Mouse (Mus musculus) heart, embryonic 15.5 days (tissue): ENCODE results near the gene Zfp219. TPM values are rescaled to one million over a fixed set of nuclear protein-coding genes. Genes with fewer than 3 reads are reported as not detected.

Source experiments
- ATAC-seq: fragments of 200-750 bp; cut with Nextera tagmentation; replicated peaks from 2 replicates; pipeline ENCODE4 v1.8.0; 2017; ENCODE audit warnings: low read depth, moderate TSS enrichment; ENCODE audit not compliant: insufficient number of reproducible peaks, insufficient read depth, low FRiP score
- H3K27ac ChIP-seq: fragments of 300-500 bp; sonication (generic); 2 replicates; pipeline ENCODE4 v1.5.1; 2015; ENCODE audit warnings: mild to moderate bottlenecking, inconsistent platforms
- H3K27me3 ChIP-seq: fragments of 300-500 bp; sonication (generic); 2 replicates; pipeline ENCODE4 v1.6.1; 2015; ENCODE audit warnings: inconsistent platforms
- H3K36me3 ChIP-seq: fragments of 300-500 bp; sonication (generic); 2 replicates; pipeline ENCODE4 v1.6.1; 2015; ENCODE audit warnings: mild to moderate bottlenecking, inconsistent platforms
- H3K4me1 ChIP-seq: fragments of 300-500 bp; sonication (generic); replicated peaks from 2 replicates; pipeline ENCODE4 v1.6.1; 2015; ENCODE audit warnings: inconsistent platforms
- H3K4me2 ChIP-seq: fragments of 300-500 bp; sonication (generic); 2 replicates; pipeline ENCODE4 v1.6.1; 2015; ENCODE audit warnings: inconsistent platforms, mild to moderate bottlenecking, moderate library complexity
- H3K4me3 ChIP-seq: fragments of 300-500 bp; sonication (generic); 2 replicates; pipeline ENCODE4 v1.5.1; 2015; ENCODE audit warnings: mild to moderate bottlenecking, inconsistent platforms
- H3K9ac ChIP-seq: fragments of 300-500 bp; sonication (generic); 2 replicates; pipeline ENCODE4 v1.6.1; 2015; ENCODE audit warnings: mild to moderate bottlenecking, inconsistent platforms
- H3K9me3 ChIP-seq: fragments of 300-500 bp; sonication (generic); replicated peaks from 2 replicates; pipeline ENCODE4 v1.6.1; 2016; ENCODE audit warnings: inconsistent platforms
- whole genome bisulfite sequencing: fragments of 180-500 bp; shearing (Covaris S2); methylation state at CpG from one replicate; pipeline ENCODE4 v1.1.7; 2015; ENCODE audit warnings: mixed read lengths; 5-methylcytosine and 5-hydroxymethylcytosine counted together
- polyA plus RNA-seq: library from polyadenylated mRNA; unstranded; fragments of >200 nt; fragmentation: Nextera tagmentation; extraction: Ambion mirVana; gene quantifications from 2 replicates; pipeline ENCODE4 v1.2.1, GENCODE M21; 2015

The Zfp219 gene
- polyA plus RNA-seq, 1 experiment from 2014 or later: 18.1 TPM

GRCm38 (mm10) chr14:51996231-51996841, 24.2 kb downstream of the Zfp219 start:
- Histone ChIP-seq H3K9ac (no peak overlapping the region), H3K9me3 (no peaks in the 10 kb centered on the region), H3K27ac (no peak overlapping the region), H3K4me3 (no peak overlapping the region), H3K27me3 (no peaks in the 10 kb centered on the region), H3K36me3 (peaks cover 84% of the 10 kb centered on the region), H3K4me2 (no peak overlapping the region), H3K4me1 (0 out of 2 replicates have a peak, but pooled peaks cover 5% of the 10 kb centered on the region)
- 87% methylated on average over 13 of the region's 13 CpGs for WGBS
- ATAC-seq: no peak

DNA sequence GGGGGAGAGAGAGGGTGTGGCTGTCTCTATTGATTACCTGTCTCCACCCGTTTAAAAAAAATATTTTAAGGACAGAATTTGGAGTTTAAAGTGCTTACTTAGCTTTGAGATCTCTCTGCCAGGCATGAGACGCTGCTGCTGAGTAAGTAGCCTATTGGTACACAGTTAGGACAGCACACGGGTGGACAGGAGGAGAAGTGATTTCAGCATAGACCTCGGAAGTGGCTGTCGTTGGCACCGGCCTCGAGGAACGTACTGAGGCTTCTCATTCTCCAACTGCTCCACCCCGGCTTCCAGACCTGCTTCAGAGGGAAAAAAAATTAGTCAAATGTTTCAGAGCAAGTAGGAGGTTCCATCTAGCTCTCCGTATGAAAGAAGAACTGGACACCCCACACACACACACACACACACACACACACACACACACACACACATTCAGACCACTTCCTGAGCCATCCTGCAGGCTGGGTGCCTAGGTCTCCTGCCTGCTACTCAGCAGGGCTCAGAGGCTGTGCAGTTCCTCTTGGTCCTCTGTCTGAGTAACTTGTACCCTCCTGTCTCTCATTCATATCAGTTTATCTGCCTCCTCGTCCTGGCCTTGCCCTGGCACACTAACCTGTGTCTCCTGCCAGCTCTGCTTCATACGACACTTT, 25.2 kb downstream of the Zfp219 start:
- Histone ChIP-seq H3K4me2 (no peak overlapping the region), H3K4me1 (0 out of 2 replicates have a peak, but pooled peaks cover 5% of the 10 kb centered on the region), H3K9me3 (no peaks in the 10 kb centered on the region), H3K36me3 (peaks cover 87% of the 10 kb centered on the region), H3K9ac (no peak overlapping the region), H3K27me3 (no peaks in the 10 kb centered on the region), H3K27ac (no peak overlapping the region), H3K4me3 (no peak overlapping the region)
- no peak for ATAC-seq
- 74% methylated on average over 12 of the region's 12 CpGs for WGBS

- Histone ChIP-seq H3K4me2 (no peak overlapping the region), H3K9ac (no peak overlapping the region), H3K27ac (no peak overlapping the region), H3K4me3 (no peak overlapping the region), H3K9me3 (no peaks in the 10 kb centered on the region), H3K36me3 (peaks cover 86% of the 10 kb centered on the region), H3K4me1 (0 out of 2 replicates have a peak, but pooled peaks cover 5% of the 10 kb centered on the region), H3K27me3 (no peaks in the 10 kb centered on the region)
- WGBS: 86% methylated on average over 4 of the region's 4 CpGs
- ATAC-seq: no peak
Observed at GRCm38 (mm10) chr14:51994453-51994852, 26.1 kb downstream of the Zfp219 start.

DNA sequence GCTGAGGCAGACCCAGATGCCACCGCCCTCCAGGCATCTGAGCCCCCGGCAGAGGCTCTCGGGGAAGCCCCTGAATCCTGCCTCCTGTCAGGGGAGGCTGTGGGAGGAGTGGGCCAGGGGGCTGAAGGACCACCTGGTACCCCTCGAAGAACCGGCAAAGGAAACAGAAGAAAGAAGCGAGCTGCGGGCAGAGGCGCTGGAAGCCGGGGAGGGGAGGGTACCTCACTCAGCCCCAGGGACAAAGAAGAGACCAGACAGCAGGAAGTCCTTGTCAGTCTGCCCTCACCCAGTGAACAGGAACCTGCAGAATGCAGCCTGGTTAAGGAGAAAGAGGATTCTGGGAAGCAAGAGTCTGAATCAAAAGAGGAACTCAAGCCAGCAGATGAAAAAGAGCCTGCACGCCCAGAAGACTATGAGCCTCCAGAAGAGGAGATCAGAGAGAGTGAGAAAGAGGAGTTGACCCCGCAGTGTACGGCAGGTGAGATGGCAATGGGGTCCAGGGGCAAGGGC, 31.0 kb downstream of the Zfp219 start:
- WGBS: 72% methylated on average over 12 of the region's 12 CpGs
- Histone ChIP-seq H3K4me3 (no peak overlapping the region), H3K4me2 (no peak overlapping the region), H3K9me3 (no peaks in the 10 kb centered on the region), H3K4me1 (peaks cover 24% of the 10 kb centered on the region), H3K27ac (no peak overlapping the region), H3K36me3 (peaks cover 59% of the 10 kb centered on the region), H3K9ac (no peak overlapping the region), H3K27me3 (no peaks in the 10 kb centered on the region)
- ATAC-seq: no peak

DNA sequence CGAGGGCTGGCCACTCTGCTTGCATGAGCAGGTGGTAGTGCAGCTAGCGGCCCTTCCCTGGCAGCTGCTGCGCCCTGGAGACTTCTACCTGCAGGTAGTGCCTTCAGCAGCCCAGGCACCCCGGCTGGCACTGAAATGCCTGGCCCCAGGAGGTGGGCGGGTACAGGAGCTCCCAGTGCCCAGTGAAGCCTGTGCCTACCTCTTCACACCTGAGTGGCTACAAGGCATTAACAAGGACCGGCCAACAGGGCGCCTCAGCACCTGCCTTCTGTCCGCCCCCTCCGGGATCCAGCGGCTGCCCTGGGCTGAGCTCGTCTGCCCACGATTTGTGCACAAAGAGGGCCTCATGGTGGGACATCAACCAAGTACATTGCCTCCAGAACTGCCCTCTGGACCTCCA, 31.8 kb downstream of the Zfp219 start:
- Histone ChIP-seq H3K4me3 (no peak overlapping the region), H3K4me1 (peaks cover 31% of the 10 kb centered on the region), H3K27ac (no peak overlapping the region), H3K4me2 (no peak overlapping the region), H3K36me3 (peaks cover 51% of the 10 kb centered on the region), H3K9me3 (no peaks in the 10 kb centered on the region), H3K9ac (no peak overlapping the region), H3K27me3 (no peaks in the 10 kb centered on the region)
- WGBS: 84% methylated on average over 12 of the region's 12 CpGs
- ATAC-seq: no peak

- H3K27me3 ChIP-seq: no peaks in the 10 kb centered on the region
- 84% methylated on average over 6 of the region's 6 CpGs for WGBS
- peaks cover 41% of the 10 kb centered on the region for H3K36me3 ChIP-seq
- H3K4me3 ChIP-seq: no peak overlapping the region
- H3K27ac ChIP-seq: no peak overlapping the region
- H3K4me2 ChIP-seq: no peak overlapping the region
- H3K4me1 ChIP-seq: peaks cover 33% of the 10 kb centered on the region
- H3K9ac ChIP-seq: no peak overlapping the region
- ATAC-seq: no peak
- H3K9me3 ChIP-seq: no peaks in the 10 kb centered on the region
Observed at GRCm38 (mm10) chr14:51987177-51987576, 33.4 kb downstream of the Zfp219 start.

DNA sequence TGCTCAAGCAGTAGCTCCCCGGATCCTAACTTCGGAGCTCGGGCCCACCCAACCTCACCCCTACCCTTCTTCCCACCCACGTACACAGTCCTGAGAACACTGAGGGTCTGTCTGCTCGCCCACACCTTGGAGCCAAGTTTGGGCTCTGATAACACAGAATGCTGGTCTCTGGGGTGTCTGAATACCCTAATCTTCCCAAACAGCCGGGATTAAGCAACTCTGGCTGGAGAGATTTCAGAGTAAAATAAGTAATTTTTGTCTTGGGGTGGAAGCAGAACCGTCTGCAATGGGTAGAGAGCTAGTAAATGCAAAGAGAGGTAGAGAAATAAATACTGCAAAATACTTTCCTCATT, 34.4 kb downstream of the Zfp219 start:
- 9% methylated on average over 7 of the region's 7 CpGs for WGBS
- H3K27ac ChIP-seq: peak overlapping the region; percentile 93
- peak overlapping the region; percentile 93 for H3K4me2 ChIP-seq
- H3K9me3 ChIP-seq: no peaks in the 10 kb centered on the region
- peaks cover 33% of the 10 kb centered on the region for H3K4me1 ChIP-seq
- H3K4me3 ChIP-seq: peak overlapping the region; percentile 86
- no peak for ATAC-seq
- peak overlapping the region; percentile 85 for H3K9ac ChIP-seq
- peaks cover 31% of the 10 kb centered on the region for H3K36me3 ChIP-seq
- no peaks in the 10 kb centered on the region for H3K27me3 ChIP-seq

DNA sequence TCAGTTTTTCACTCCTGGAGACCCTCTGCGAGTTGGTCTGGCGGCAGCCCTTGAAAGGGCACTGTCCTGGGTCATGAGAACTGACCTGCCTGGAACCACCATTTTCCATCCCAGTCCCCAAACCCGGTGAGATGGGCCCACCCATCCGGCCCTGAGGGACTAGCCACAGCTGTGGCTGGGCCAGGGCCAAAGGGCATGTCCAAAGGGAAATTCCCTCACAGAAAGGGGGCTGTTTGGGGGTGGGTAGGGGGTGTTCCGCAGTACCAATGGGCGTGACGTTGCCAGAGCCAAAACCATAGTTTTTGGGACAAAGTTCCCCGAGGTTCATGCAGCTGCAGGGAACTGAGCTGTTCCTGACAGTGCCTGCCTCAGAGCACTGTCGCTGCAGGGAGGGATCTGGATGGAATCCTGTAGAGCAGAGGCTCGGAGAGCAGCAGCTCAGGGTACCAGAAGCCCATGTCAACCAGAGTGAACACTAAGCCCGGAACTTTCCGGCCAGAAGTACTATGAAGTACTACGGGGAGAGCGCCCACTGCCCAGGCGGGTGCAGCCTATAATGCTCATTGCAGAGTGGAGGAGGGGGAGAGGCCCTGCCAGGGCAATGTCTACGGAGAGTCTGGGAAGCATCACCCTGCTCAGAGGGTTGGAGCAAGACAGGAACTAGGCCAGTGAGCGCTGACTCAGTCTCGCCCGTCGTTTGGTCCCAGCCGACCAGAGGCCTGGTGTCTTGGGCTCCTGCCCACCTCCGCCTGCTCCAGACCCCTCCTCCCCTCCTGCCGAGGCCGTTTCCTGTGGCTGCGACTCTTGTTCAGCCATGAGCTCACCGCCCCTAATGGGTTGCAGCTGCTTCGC, 35.0 kb downstream of the Zfp219 start:
- peak overlapping the region; percentile 93 for H3K27ac ChIP-seq
- H3K27me3 ChIP-seq: no peaks in the 10 kb centered on the region
- peaks cover 25% of the 10 kb centered on the region for H3K36me3 ChIP-seq
- H3K9me3 ChIP-seq: no peaks in the 10 kb centered on the region
- peak; percentile 74 for ATAC-seq
- H3K4me2 ChIP-seq: peak overlapping the region; percentile 93
- H3K4me3 ChIP-seq: peak overlapping the region; percentile 86
- peaks cover 33% of the 10 kb centered on the region for H3K4me1 ChIP-seq
- peak overlapping the region; percentile 85 for H3K9ac ChIP-seq
- 1% methylated on average over 27 of the region's 27 CpGs for WGBS

DNA sequence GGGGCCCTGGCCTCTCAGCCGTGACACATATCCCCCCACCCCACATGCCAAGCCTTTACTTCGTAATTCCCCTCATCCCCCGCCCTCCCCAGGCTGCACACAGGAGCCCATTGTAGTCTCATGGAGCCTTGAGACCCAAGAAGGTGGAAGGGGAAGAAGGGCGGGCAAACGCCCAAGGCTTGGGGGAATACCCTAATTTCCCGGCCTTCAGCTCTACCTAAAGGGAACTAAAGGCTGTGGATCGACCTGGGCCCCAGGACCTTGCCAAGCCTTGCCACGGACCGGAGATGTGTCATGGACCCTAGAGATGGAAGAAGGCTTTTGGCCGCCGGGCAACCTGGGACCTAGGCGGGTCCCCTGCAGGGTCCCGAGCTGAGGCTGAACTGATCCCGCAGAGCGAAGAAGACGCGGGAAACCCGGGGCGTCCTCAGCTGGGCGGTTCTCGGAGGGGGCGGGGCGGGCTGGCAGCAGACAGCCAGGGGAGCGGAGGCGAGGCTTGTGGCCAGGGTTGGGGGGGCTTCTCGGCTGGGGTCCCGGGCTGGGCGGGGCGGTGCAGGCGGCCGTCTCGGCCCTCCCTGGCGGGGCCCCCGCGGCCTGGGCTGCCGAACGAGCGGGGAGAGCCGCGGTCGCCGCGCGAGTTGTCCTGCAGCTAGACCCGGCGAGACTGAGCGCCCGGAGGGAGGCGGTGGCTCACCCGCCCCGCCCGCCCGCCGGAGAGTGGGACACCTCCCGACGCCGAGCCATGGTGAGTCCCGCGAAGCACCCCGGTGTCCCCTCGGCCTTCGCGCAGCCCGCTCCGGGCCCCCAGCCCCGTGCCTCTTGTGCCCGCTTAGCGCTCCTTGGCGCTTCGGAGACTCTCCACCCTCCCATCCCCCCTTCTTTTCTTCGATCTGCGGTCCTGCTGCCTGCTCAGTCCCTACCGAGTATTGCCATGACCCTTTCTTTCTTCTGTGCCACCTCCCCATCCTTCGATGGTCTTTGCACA, 36.0 kb downstream of the Zfp219 start, which contains the start of gene Arhgef40:
Gene Arhgef40 (plus strand): TSS at position 473 of the 985 bp plus-strand sequence.
- peak within 1 kb of the TSS; percentile 93 for H3K27ac ChIP-seq
- peak within 1 kb of the TSS; percentile 86 for H3K4me3 ChIP-seq
- peaks cover 16% of the 10 kb centered on the region for H3K36me3 ChIP-seq
- H3K27me3 ChIP-seq: no peaks in the 10 kb centered on the region
- H3K9me3 ChIP-seq: no peaks in the 10 kb centered on the region
- peak; percentile 87 for ATAC-seq
- H3K9ac ChIP-seq: peak within 1 kb of the TSS; percentile 85
- under 1% methylated on average over 68 of the region's 74 CpGs for WGBS
- H3K4me2 ChIP-seq: peak within 1 kb of the TSS; percentile 93
- peaks cover 33% of the 10 kb centered on the region for H3K4me1 ChIP-seq

- peak overlapping the region; percentile 93 for H3K27ac ChIP-seq
Observed at GRCm38 (mm10) chr14:51983855-51984246, 36.7 kb downstream of the Zfp219 start.

More at GRCm38 (mm10) chr14:51983855-51984246, 36.7 kb downstream of the Zfp219 start:
- Histone ChIP-seq H3K36me3 (peaks cover 9% of the 10 kb centered on the region), H3K9me3 (no peaks in the 10 kb centered on the region), H3K4me2 (peak overlapping the region; percentile 93), H3K9ac (peak overlapping the region; percentile 85), H3K4me3 (peak overlapping the region; percentile 86), H3K27me3 (no peaks in the 10 kb centered on the region), H3K4me1 (peaks cover 33% of the 10 kb centered on the region)
- 16% methylated on average over 10 of the region's 10 CpGs for WGBS
- no peak for ATAC-seq
